Mouse (Mus musculus): ENCODE data around the gene Tmem201. TPM values are rescaled to one million over a fixed set of nuclear protein-coding genes. Genes with fewer than 3 reads are reported as not detected.

The Tmem201 gene
- total RNA-seq, 2 experiments from 2014 or later, result 37.2 to 51.0 TPM

DNA sequence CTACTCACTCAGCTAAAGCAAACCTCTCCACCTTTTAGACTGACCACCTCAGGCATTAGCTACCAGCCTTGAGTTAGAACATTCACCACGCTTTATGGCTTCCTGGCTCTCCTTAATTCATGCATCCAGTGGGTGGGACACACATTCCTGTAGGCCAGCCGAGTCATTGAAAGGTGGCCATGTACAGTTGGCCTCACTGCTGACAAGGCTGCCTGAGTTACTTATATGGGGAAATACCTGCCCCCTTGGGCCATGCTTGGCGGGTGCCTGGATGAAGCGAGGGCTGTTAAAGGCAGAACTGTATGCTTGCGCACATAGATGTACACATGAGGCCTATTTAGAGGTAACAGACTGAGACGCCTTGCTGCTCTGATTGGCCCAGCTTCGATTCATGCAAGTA is 2.5 kb upstream of the Tmem201 start:
- no peak for TF ChIP-seq CTCF (IDR thresholded peaks at IDR 0.05)
- intact Hi-C loops (cut with DNase I), result no loop called here
- peak; percentile 16 for DNase-seq
- H3K27ac ChIP-seq, result no peak overlapping the region
- H3K4me3 ChIP-seq, result no peak overlapping the region

DNA sequence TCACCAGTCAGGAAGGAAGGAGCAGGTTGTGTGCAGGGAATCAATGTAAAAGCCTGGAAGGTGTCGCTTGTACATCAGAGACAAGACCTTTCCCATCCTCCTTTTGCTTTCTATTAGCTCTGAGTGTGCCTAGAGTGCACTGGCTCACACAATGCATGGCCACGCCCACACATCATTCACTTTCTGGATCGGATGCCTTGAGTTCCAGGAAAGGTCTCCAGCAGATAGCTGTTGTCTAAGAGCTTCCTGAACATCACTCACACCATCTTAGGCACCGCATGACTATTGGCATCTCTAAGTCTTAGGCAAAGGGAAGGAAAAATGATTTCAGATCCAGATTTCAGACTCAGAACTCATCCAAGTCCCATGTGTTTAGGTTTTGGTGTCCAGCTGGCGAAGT is 1.6 kb upstream of the Tmem201 start:
- no peak overlapping the region for H3K27ac ChIP-seq
- intact Hi-C loops (cut with DNase I), result loop anchor here (5.0 kb wide), 1 partner anchor 222 kb away; the partner anchor contains the start of gene Ctnnbip1
- H3K4me3 ChIP-seq, result no peak overlapping the region
- peak; percentile 13 for DNase-seq
- TF ChIP-seq CTCF (IDR thresholded peaks at IDR 0.05), result no peak

DNA sequence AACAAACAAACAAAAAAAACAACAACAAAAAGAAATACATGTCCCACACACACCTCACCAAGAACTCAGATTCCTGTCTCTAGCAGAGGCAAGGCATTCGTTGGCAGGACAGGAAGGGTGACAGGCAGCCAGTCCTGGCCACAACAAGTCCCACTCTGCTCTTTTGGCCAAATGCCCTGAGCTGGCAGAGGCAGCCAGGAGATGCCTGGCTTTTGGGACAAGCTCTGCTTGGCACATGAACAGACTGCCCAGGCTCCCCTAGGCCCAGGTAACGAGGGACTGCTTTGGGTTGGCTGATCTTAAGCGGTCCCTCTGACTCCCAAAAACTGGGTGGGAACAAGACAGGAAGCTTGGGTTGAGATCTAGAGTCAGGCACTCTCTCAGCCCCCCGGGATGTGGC is 1.3 kb downstream of the Tmem201 start:
- peak overlapping the region; percentile 94 for H3K27ac ChIP-seq
- peak overlapping the region; percentile 89 for H3K4me3 ChIP-seq
- intact Hi-C loops (cut with DNase I), result loop anchor here (5.0 kb wide), 1 partner anchor 219 kb away; the partner anchor contains the start of gene Ctnnbip1
- peak; percentile 88 for DNase-seq
- TF ChIP-seq CTCF (IDR thresholded peaks at IDR 0.05), result no peak

DNA sequence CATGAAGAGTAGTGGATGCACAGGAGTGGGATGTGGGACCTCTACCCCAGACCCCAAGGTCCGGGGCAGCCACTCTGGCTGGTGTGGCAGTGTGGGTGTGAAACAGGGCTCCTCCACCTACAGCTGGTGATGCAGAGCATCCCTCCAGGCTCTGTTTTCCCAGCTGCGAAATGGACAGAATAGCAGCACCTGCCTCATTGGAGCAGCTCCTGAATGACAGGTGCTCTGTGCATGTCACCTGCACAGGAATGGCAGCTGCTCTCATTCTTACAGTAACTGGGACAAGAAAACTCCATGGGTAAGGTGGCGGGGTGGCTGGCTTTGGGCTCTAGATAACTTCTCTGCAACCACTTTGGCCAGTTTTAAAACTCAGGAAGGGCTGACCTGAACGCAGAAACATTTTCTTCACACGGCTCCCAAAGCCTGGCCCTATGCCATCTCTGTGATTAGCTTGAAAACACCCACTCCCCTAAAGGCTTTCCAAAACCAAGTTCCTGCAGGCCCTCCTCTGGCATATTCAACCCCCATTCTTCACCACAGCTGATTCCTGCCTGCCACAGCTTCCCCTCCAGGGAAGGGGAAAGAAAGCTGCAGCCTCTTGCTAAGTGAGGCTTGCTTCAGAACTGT is 2.1 kb downstream of the Tmem201 start:
- peak overlapping the region; percentile 1; the same call in 1 of the 2 replicates for H3K4me3 ChIP-seq

DNA sequence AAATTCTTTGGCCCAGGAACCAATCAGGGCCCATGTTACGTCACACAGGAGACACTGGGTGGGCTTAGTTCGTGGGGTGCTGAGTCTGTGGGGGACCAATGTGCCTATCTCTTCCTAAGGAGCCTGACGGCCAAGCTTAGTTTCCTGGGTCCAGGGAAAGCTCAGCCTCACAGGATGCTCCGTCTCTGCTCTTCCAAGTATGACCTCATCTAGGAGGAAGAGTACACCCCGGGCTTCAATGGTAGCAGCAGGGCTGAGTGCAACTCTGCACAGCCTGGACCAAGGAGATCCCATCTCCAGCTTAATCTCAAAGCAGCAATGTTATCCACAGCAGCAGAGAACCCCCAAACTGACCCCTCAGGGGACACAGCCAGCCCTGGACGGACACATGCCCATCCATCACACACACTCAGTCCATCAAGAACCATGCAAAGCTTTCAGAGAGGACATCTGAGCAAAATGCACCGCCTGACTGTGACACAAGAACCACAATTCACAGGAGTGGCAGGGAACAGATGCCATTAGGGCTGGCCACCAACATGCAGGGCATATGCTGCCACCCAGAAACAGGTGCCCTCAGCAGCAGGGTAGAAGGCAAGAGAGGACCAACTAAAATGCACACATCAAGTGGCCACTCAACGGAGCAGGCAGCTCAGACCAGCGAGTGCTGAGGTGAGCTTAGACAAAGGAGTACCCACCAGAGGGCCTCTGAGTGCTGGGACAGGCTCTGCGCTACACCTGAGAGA is 2.9 kb downstream of the Tmem201 start:
- no peak overlapping the region for H3K4me3 ChIP-seq
- TF ChIP-seq CTCF (IDR thresholded peaks at IDR 0.05), result no peak
- peak overlapping the region; percentile 2; the same call in 1 of the 2 replicates for H3K27ac ChIP-seq
- intact Hi-C loops (cut with DNase I), result loop anchor here (5.0 kb wide), 1 partner anchor 218 kb away; the partner anchor contains the start of gene Ctnnbip1
- peak; percentile 16 for DNase-seq

More for the DNA sequence above, 2.1 kb downstream of the Tmem201 start:
- H3K27ac ChIP-seq, result peak overlapping the region; percentile 94
- intact Hi-C loops (cut with DNase I), result loop anchor here (5.0 kb wide), 1 partner anchor 218 kb away; the partner anchor contains the start of gene Ctnnbip1
- TF ChIP-seq CTCF (IDR thresholded peaks at IDR 0.05), result no peak
- DNase-seq, result peak; percentile 18

DNA sequence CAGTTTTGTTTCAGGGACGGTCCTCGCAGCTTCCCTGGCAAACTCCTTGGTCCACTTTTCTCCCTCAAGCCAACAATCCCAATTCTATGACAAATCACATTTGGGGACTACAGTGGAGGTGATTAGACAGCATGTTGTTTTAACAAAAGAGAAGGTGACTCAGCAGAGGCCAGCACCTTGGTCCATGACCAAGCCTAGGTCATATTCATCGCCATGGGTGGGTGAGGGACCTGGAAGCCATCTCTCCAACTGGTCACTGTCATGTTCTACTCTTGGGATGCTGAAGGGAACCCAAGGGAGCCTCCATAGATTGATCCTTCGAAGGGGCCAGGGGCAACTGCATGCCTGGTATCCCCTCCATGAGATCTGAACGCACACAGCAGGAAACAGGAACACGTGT is 3.6 kb downstream of the Tmem201 start:
- TF ChIP-seq CTCF (IDR thresholded peaks at IDR 0.05), result no peak
- peak overlapping the region; percentile 64 for H3K27ac ChIP-seq
- peak; percentile 9 for DNase-seq
- intact Hi-C loops (cut with DNase I), result no loop called here
- H3K4me3 ChIP-seq, result no peak overlapping the region

DNA sequence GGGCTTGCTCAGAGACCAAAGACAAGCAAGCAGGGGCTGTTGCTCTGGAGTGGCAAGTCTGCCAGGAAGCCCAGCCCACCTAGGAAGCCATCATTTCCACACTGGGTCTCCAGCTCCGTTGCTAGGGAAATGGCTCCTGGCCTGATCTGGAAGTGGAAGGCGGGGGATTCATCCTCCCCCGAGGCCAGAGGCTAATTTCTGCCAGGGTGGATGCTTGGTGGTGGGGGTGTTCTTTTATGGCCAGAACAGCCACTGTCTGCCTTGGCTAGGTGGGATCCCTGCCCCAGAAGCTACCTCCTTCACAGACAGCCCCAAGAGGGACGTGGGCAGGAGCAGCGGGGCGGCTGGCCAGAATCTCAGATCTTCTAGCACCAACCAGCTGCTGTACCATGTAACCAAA is 4.1 kb downstream of the Tmem201 start:
- no peak for TF ChIP-seq CTCF (IDR thresholded peaks at IDR 0.05)
- peak; percentile 23 for DNase-seq
- H3K27ac ChIP-seq, result peak overlapping the region; percentile 64
- H3K4me3 ChIP-seq, result no peak overlapping the region
- intact Hi-C loops (cut with DNase I), result no loop called here

DNA sequence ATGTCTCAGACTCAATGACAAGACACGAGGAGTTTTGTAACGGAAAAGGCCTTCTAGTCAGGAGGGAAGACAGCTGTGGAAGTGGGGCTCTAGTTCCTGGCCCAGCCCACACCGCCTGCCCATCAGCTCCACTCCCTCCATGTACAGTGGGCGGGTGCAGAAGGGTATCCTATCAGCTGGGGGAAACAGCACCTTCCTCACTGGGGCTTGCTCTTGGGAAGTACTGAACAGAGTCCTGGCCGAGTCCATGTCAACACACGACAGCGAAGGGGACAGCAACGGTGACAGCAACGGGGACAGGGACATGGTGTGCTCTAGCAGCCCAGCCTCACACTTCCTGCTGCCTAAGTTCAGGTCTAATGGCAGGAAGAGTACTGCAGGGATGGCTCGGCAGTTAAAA is 5.0 kb downstream of the Tmem201 start:
- H3K27ac ChIP-seq, result peak overlapping the region; percentile 57
- no peak overlapping the region for H3K4me3 ChIP-seq
- intact Hi-C loops (cut with DNase I), result no loop called here
- TF ChIP-seq CTCF (IDR thresholded peaks at IDR 0.05), result no peak
- DNase-seq, result peak; percentile 25

DNA sequence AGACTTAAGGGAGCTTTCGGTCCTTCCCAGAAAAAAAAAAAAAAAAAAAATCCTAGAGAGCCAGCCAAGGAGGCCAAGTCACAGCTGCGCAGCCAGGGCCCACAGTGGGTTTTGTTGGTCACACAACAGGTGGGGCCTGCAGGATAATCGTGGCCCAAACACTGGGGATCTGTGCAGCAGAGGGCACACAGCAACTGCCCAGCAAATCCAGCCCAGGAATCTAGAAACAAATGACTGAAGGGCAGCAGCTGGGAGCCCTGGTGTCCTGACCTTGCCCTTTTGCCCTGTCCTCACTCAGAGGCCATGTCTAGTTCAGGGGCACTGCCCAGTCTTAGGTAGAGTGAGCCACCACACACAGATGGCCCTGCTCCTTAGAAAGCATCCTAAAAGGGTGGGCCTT is 5.5 kb downstream of the Tmem201 start:
- intact Hi-C loops (cut with DNase I), result no loop called here
- TF ChIP-seq CTCF (IDR thresholded peaks at IDR 0.05), result no peak
- DNase-seq, result peak; percentile 19
- Histone ChIP-seq H3K27ac (peak overlapping the region; percentile 57), H3K4me3 (no peak overlapping the region)

DNA sequence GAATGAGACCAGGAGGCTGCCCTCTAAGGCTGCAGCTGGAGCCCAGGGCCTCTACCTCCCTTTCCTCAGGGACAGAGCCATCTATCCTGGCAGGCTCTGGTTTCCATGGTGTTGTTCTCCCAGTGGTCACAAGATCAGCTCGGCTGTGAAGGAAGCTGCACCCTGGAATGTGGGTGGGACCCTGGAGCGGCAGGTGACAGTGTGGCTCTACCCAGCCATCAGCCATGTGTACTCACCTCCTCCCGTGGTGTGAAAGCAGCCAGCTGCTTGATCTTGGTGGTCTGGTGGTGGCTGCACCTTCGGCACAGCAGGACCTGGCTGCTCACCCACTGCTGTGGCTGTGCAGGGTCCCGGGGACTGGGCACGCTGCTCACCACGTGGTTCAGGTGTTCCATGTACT is 7.0 kb downstream of the Tmem201 start:
- no peak overlapping the region for H3K4me3 ChIP-seq
- DNase-seq, result peak; percentile 16
- intact Hi-C loops (cut with DNase I), result no loop called here
- H3K27ac ChIP-seq, result peak overlapping the region; percentile 20
- TF ChIP-seq CTCF (IDR thresholded peaks at IDR 0.05), result no peak

DNA sequence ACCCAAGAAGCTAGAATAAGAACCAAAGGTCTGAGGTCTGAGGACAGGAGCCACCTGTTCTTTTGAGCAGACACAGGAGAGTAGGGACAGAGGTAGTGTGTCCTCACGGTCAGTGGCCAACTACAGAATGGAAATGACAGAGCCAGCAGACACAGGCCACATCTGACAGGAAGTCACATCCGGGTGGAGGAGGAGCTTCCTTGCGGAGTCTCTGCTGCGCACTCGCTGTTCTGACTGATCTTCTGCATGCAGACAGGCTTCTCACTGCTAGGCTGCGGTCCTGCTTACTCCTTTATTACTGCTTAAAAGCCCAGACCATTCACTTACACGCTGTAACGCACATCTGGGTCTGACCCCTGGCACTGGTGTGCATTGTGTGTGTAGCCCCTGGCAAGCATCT is 9.0 kb downstream of the Tmem201 start:
- no peak for TF ChIP-seq CTCF (IDR thresholded peaks at IDR 0.05)
- H3K4me3 ChIP-seq, result peak overlapping the region; percentile 43
- DNase-seq, result peak; percentile 51
- intact Hi-C loops (cut with DNase I), result no loop called here
- peak overlapping the region; percentile 58; the same call in 1 of the 2 replicates for H3K27ac ChIP-seq

DNA sequence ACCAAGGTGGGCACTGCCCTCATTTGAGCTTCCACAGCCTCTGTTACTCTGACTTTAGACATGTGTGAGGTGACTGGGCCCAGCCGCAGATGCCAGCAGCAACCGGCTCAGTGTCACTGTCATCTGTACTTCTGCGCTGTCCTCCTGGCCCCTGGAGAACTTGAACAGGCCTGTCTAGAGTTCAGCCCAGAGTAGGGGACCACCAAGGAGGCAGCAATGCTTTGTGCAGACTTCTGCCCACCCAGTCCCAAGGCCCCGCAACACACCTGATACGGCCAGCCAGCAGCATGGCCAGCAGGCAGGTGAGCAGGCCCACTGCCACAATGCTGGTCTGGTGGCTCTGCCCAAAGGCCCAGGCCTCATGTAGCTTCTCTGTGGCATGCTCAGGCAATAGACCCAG is 10.2 kb downstream of the Tmem201 start:
- H3K4me3 ChIP-seq, result no peak overlapping the region
- H3K27ac ChIP-seq, result no peak overlapping the region
- intact Hi-C loops (cut with DNase I), result no loop called here
- DNase-seq, result no peak
- no peak for TF ChIP-seq CTCF (IDR thresholded peaks at IDR 0.05)

DNA sequence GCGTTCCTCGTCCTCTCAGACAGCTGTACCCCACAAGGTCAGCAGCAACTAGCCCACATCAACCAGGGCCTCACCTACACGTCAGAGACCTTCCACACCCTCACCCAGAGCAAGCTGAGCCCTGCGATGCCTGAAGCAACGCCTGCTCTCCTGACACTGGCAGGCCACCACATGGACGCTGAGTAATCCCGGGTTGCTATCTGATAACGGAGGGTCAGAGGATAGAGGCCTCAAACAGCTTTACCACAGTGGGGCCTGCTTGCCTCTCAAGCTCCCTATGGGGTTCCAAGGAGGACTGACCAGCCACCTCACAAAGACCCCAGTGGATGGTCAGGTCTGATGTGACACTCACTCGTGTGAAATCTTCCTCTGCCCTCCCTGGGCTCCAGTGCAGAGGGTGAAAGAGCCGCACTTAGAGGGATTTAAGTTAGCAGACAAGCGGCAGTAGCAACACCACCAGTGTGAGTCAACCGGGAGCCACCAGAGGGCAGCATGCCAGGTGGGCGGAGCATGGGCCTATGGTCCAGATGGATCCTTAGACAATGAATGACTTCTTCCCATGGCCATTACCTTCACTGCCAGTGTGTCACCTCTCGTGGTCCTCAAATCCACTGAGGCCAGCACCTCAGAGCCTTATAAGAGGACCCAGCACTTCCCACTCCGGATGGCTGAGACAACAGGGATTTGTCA is 12.0 kb downstream of the Tmem201 start:
- Histone ChIP-seq H3K27ac (no peak overlapping the region), H3K4me3 (no peak overlapping the region)
- DNase-seq, result peak; percentile 84
- TF ChIP-seq CTCF (IDR thresholded peaks at IDR 0.05), result peak; percentile 65
- intact Hi-C loops (cut with DNase I), result no loop called here
